Mouse (Mus musculus): ENCODE results near the gene Wdfy3. TPM values are rescaled to one million over a fixed set of nuclear protein-coding genes. Genes with fewer than 3 reads are reported as not detected.

The Wdfy3 gene
- polyA plus RNA-seq, 1 experiment from 2014 or later: 41.5 TPM

- Histone ChIP-seq H3K9ac (replicated peaks; ENCODE audit: low read length) (no peak overlapping the region), H3K27ac (replicated peaks; ENCODE audit: low read depth, low read length) (no peak overlapping the region), H3K4me2 (ENCODE audit: low read length) (no peak overlapping the region), H3K27me3 (ENCODE audit: control insufficient read depth, insufficient read depth, low read length) (no peaks in the 10 kb centered on the region), H3K36me3 (ENCODE audit: control insufficient read depth, insufficient read depth, low read length) (peaks cover 94% of the 10 kb centered on the region), H3K4me3 (replicated peaks; ENCODE audit: low read depth, low read length) (no peak overlapping the region), H3K9me3 (ENCODE audit: control insufficient read depth, low read length) (no peaks in the 10 kb centered on the region), H3K4me1 (ENCODE audit: control insufficient read depth, insufficient read depth, low read length) (no peaks in the 10 kb centered on the region)
- DNase-seq (no peak), ATAC-seq (ENCODE audit: low FRiP score, low TSS enrichment) (no peak)
- WGBS: 90% methylated on average over 8 of the region's 8 CpGs
Observed at GRCm38 (mm10) chr5:101862651-101863050, 207.1 kb downstream of the Wdfy3 start.

GRCm38 (mm10) chr5:101861786-101862571 lies 207.7 kb downstream of the Wdfy3 start:
- no peak overlapping the region for H3K4me2 ChIP-seq (ENCODE audit: low read length)
- no peak overlapping the region for H3K27ac ChIP-seq (replicated peaks; ENCODE audit: low read depth, low read length)
- ATAC-seq (ENCODE audit: low FRiP score, low TSS enrichment) (no peak), DNase-seq (no peak)
- no peaks in the 10 kb centered on the region for H3K9me3 ChIP-seq (ENCODE audit: control insufficient read depth, low read length)
- H3K4me1 ChIP-seq (ENCODE audit: control insufficient read depth, insufficient read depth, low read length): no peaks in the 10 kb centered on the region
- H3K4me3 ChIP-seq (replicated peaks; ENCODE audit: low read depth, low read length): no peak overlapping the region
- H3K27me3 ChIP-seq (ENCODE audit: control insufficient read depth, insufficient read depth, low read length): no peaks in the 10 kb centered on the region
- WGBS: 83% methylated on average over 18 of the region's 18 CpGs
- H3K36me3 ChIP-seq (ENCODE audit: control insufficient read depth, insufficient read depth, low read length): peaks cover 94% of the 10 kb centered on the region
- H3K9ac ChIP-seq (replicated peaks; ENCODE audit: low read length): no peak overlapping the region

- Histone ChIP-seq H3K4me1 (ENCODE audit: control insufficient read depth, insufficient read depth, low read length) (no peaks in the 10 kb centered on the region), H3K4me2 (ENCODE audit: low read length) (no peak overlapping the region), H3K27me3 (ENCODE audit: control insufficient read depth, insufficient read depth, low read length) (no peaks in the 10 kb centered on the region), H3K4me3 (replicated peaks; ENCODE audit: low read depth, low read length) (no peak overlapping the region), H3K9me3 (ENCODE audit: control insufficient read depth, low read length) (no peaks in the 10 kb centered on the region), H3K27ac (replicated peaks; ENCODE audit: low read depth, low read length) (no peak overlapping the region), H3K36me3 (ENCODE audit: control insufficient read depth, insufficient read depth, low read length) (peaks cover 91% of the 10 kb centered on the region), H3K9ac (replicated peaks; ENCODE audit: low read length) (no peak overlapping the region)
- 88% methylated on average over 10 of the region's 10 CpGs for WGBS
- ATAC-seq (ENCODE audit: low FRiP score, low TSS enrichment) (no peak), DNase-seq (no peak)
Observed at GRCm38 (mm10) chr5:101858891-101859436, 210.8 kb downstream of the Wdfy3 start.

- WGBS: 97% methylated on average over 16 of the region's 16 CpGs
- ATAC-seq (ENCODE audit: low FRiP score, low TSS enrichment): no peak
- peaks cover 91% of the 10 kb centered on the region for H3K36me3 ChIP-seq (ENCODE audit: control insufficient read depth, insufficient read depth, low read length)
- DNase-seq: no peak
- H3K4me3 ChIP-seq (replicated peaks; ENCODE audit: low read depth, low read length): no peak overlapping the region
- no peaks in the 10 kb centered on the region for H3K27me3 ChIP-seq (ENCODE audit: control insufficient read depth, insufficient read depth, low read length)
- no peaks in the 10 kb centered on the region for H3K4me1 ChIP-seq (ENCODE audit: control insufficient read depth, insufficient read depth, low read length)
- no peak overlapping the region for H3K9ac ChIP-seq (replicated peaks; ENCODE audit: low read length)
- no peaks in the 10 kb centered on the region for H3K9me3 ChIP-seq (ENCODE audit: control insufficient read depth, low read length)
- H3K27ac ChIP-seq (replicated peaks; ENCODE audit: low read depth, low read length): no peak overlapping the region
- H3K4me2 ChIP-seq (ENCODE audit: low read length): no peak overlapping the region
Observed at GRCm38 (mm10) chr5:101855475-101855874, 214.2 kb downstream of the Wdfy3 start.

- Histone ChIP-seq H3K27ac (replicated peaks; ENCODE audit: low read depth, low read length) (no peak overlapping the region), H3K36me3 (ENCODE audit: control insufficient read depth, insufficient read depth, low read length) (peaks cover 96% of the 10 kb centered on the region), H3K9me3 (ENCODE audit: control insufficient read depth, low read length) (no peaks in the 10 kb centered on the region), H3K4me2 (ENCODE audit: low read length) (no peak overlapping the region), H3K4me1 (ENCODE audit: control insufficient read depth, insufficient read depth, low read length) (no peaks in the 10 kb centered on the region), H3K27me3 (ENCODE audit: control insufficient read depth, insufficient read depth, low read length) (no peaks in the 10 kb centered on the region), H3K4me3 (replicated peaks; ENCODE audit: low read depth, low read length) (no peak overlapping the region), H3K9ac (replicated peaks; ENCODE audit: low read length) (no peak overlapping the region)
- 90% methylated on average over 7 of the region's 7 CpGs for WGBS
- DNase-seq: no peak
- ATAC-seq (ENCODE audit: low FRiP score, low TSS enrichment): no peak
Observed at GRCm38 (mm10) chr5:101854667-101855066, 215.1 kb downstream of the Wdfy3 start.

GRCm38 (mm10) chr5:101854100-101854499 lies 215.6 kb downstream of the Wdfy3 start:
- DNase-seq (no peak), ATAC-seq (ENCODE audit: low FRiP score, low TSS enrichment) (no peak)
- Histone ChIP-seq H3K4me2 (ENCODE audit: low read length) (no peak overlapping the region), H3K36me3 (ENCODE audit: control insufficient read depth, insufficient read depth, low read length) (peaks cover 96% of the 10 kb centered on the region), H3K9me3 (ENCODE audit: control insufficient read depth, low read length) (no peaks in the 10 kb centered on the region), H3K4me3 (replicated peaks; ENCODE audit: low read depth, low read length) (no peak overlapping the region), H3K27me3 (ENCODE audit: control insufficient read depth, insufficient read depth, low read length) (no peaks in the 10 kb centered on the region), H3K9ac (replicated peaks; ENCODE audit: low read length) (no peak overlapping the region), H3K27ac (replicated peaks; ENCODE audit: low read depth, low read length) (no peak overlapping the region), H3K4me1 (ENCODE audit: control insufficient read depth, insufficient read depth, low read length) (no peaks in the 10 kb centered on the region)
- 95% methylated on average over 11 of the region's 11 CpGs for WGBS

GRCm38 (mm10) chr5:101852116-101852680 lies 217.5 kb downstream of the Wdfy3 start:
- Histone ChIP-seq H3K27ac (replicated peaks; ENCODE audit: low read depth, low read length) (no peak overlapping the region), H3K4me3 (replicated peaks; ENCODE audit: low read depth, low read length) (no peak overlapping the region), H3K9me3 (ENCODE audit: control insufficient read depth, low read length) (no peaks in the 10 kb centered on the region), H3K27me3 (ENCODE audit: control insufficient read depth, insufficient read depth, low read length) (no peaks in the 10 kb centered on the region), H3K9ac (replicated peaks; ENCODE audit: low read length) (no peak overlapping the region), H3K4me1 (ENCODE audit: control insufficient read depth, insufficient read depth, low read length) (no peaks in the 10 kb centered on the region), H3K4me2 (ENCODE audit: low read length) (no peak overlapping the region), H3K36me3 (ENCODE audit: control insufficient read depth, insufficient read depth, low read length) (peaks cover 96% of the 10 kb centered on the region)
- ATAC-seq (ENCODE audit: low FRiP score, low TSS enrichment) (no peak), DNase-seq (no peak)
- 94% methylated on average over 21 of the region's 21 CpGs for WGBS

- WGBS: 97% methylated on average over 7 of the region's 7 CpGs
- Histone ChIP-seq H3K9ac (replicated peaks; ENCODE audit: low read length) (no peak overlapping the region), H3K27ac (replicated peaks; ENCODE audit: low read depth, low read length) (no peak overlapping the region), H3K36me3 (ENCODE audit: control insufficient read depth, insufficient read depth, low read length) (peaks cover 99% of the 10 kb centered on the region), H3K4me2 (ENCODE audit: low read length) (no peak overlapping the region), H3K27me3 (ENCODE audit: control insufficient read depth, insufficient read depth, low read length) (no peaks in the 10 kb centered on the region), H3K4me1 (ENCODE audit: control insufficient read depth, insufficient read depth, low read length) (no peaks in the 10 kb centered on the region), H3K4me3 (replicated peaks; ENCODE audit: low read depth, low read length) (no peak overlapping the region), H3K9me3 (ENCODE audit: control insufficient read depth, low read length) (no peaks in the 10 kb centered on the region)
- DNase-seq (no peak), ATAC-seq (ENCODE audit: low FRiP score, low TSS enrichment) (no peak)
Observed at GRCm38 (mm10) chr5:101851133-101851532, 218.6 kb downstream of the Wdfy3 start.

- no peaks in the 10 kb centered on the region for H3K9me3 ChIP-seq (ENCODE audit: control insufficient read depth, low read length)
- H3K4me1 ChIP-seq (ENCODE audit: control insufficient read depth, insufficient read depth, low read length): no peaks in the 10 kb centered on the region
- no peak overlapping the region for H3K27ac ChIP-seq (replicated peaks; ENCODE audit: low read depth, low read length)
- H3K4me2 ChIP-seq (ENCODE audit: low read length): no peak overlapping the region
- 89% methylated on average over 4 of the region's 4 CpGs for WGBS
- no peak for ATAC-seq (ENCODE audit: low FRiP score, low TSS enrichment)
- H3K9ac ChIP-seq (replicated peaks; ENCODE audit: low read length): no peak overlapping the region
- DNase-seq: no peak
- H3K4me3 ChIP-seq (replicated peaks; ENCODE audit: low read depth, low read length): no peak overlapping the region
- no peaks in the 10 kb centered on the region for H3K27me3 ChIP-seq (ENCODE audit: control insufficient read depth, insufficient read depth, low read length)
- peaks cover 100% of the 10 kb centered on the region for H3K36me3 ChIP-seq (ENCODE audit: control insufficient read depth, insufficient read depth, low read length)
Observed at GRCm38 (mm10) chr5:101847762-101848161, 222.0 kb downstream of the Wdfy3 start.
